Mouse (Mus musculus): Measurements from ENCODE around the gene Apoh.

The Apoh gene

GRCm38 (mm10) chr11:108384920-108385665 lies 41.9 kb downstream of the Apoh start:
- DNase-seq: no peak

DNA sequence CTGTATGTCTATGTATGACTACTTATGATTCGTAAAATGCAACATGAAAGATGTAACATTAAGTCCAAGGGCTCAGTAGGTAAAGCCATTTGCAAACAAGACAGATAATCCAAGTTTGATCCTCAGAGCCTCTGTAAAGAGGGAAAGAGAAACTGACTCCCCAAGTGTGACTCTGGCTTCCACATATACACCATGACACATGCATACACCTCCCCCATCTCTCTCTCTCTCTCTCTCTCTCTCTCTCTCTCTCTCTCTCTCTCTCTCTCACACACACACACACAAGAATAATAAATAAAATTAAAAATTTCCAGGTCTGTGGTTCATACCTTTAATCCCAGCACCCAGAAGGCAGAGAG lies 42.5 kb downstream of the Apoh start:
- no peak for DNase-seq

- no peak for DNase-seq
These were observed 51.9 kb downstream of the Apoh start for GRCm38 (mm10) chr11:108395061-108395460.

- no peak for DNase-seq
These were observed 53.1 kb downstream of the Apoh start for GRCm38 (mm10) chr11:108396076-108396829.

- DNase-seq: no peak
These were observed 66.9 kb downstream of the Apoh start for GRCm38 (mm10) chr11:108409876-108410644.

- DNase-seq: no peak
These were observed 73.2 kb downstream of the Apoh start for GRCm38 (mm10) chr11:108416360-108416759.

- no peak for DNase-seq
These were observed 75.4 kb downstream of the Apoh start for GRCm38 (mm10) chr11:108418540-108418939.

- DNase-seq: no peak
These were observed 76.1 kb downstream of the Apoh start for GRCm38 (mm10) chr11:108419242-108419641.

- DNase-seq: no peak
These were observed 77.6 kb downstream of the Apoh start for GRCm38 (mm10) chr11:108420751-108421150.

GRCm38 (mm10) chr11:108423221-108423620 lies 80.1 kb downstream of the Apoh start:
- DNase-seq: no peak

DNA sequence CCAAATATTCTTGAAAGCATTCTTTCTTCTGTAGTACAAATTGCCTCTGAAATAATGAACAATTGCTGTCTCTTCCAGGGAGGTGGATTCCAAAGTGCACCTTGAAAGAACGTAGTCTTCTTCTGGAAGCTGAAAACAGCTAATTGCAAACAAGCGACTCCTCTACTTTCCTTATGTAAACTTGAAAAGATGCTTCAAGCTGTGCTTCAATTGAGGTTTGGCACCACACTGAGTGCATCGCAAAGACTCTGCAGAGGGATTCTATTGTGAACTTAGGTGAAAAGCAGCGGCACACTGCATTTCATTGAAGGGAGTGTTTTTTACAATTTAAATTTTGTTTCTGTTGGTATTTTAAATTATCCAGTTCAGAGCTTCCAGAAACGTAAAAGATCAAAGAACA lies 81.0 kb downstream of the Apoh start:
- no peak for DNase-seq

DNA sequence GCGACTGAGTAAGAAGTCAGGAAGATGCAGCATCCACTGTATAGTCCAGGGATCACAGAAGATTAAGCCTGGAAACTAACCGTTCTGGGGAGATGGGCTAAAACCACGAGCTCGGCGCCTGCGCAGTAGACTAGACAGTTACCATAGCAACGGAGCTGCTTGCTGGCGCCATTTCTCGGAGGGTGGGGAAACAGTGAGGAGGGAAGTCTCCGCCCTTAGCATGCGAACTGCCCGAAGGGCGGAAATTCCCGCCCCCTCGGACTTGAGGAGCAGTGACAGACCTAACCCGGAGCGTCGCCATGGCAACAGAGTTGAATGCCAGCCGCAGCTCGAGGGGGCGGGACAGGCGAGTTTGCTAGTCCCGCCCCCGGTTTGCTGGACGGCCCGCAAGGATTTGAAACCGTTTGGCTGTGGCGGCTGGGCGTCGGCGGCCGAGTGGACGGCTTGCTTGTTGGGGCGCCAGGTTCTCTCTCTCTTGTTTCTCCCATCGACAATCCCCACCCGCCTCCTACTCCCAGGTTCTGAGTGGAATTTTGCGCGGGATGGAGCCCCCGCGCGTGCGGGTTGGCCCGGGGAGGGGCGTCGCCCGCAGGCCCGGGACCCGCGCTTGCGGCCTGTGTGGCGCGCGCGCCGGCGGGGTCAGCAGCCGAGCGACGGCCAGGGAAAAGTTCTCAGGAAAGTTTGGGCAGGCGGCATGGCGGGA lies 81.9 kb downstream of the Apoh start, which contains the start of gene Cep112:
Cep112 (plus strand) TSS at position 304 of the 703 bp plus-strand sequence.
- DNase-seq: peak; percentile 95

GRCm38 (mm10) chr11:108425592-108425921 lies 82.4 kb downstream of the Apoh start:
- DNase-seq: no peak

DNA sequence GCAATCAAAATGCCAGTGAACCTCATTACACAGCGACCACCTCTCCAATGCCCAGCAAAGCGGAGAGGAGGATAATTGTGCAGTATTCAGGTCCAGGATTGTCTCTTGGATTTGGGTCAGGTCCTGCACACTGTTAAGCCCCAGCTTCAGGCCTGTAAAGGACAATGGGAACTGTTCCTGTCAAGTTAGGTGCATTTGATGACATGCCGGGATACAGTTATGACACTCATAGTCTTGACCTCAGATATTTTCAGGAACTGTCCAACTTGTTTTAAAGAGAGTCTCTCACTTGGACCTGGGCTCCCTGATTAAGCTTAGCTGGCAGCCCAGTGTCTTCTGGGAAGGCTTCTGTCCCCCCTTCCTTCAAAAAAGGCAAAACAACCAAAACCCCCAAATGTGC lies 82.9 kb downstream of the Apoh start:
- no peak for DNase-seq

DNA sequence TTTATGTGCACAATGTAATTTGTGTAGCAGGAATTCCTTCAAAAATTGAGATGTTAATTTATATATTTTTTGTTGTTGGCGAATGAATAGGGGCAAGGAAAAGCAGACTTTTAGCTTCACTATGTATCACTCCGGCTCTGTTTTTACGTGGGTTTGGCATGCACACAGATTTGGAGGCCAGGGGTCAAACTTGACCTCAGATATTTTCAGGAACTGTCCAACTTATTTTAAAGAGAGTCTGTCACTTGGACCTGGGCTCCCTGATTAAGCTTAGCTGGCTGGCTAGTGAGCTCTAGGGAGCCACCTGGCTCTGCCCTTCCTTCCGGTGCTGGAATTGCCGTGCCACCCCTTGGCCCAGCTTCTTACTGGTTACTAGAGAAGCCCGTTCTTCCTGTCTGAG lies 84.0 kb downstream of the Apoh start:
- no peak for DNase-seq

DNA sequence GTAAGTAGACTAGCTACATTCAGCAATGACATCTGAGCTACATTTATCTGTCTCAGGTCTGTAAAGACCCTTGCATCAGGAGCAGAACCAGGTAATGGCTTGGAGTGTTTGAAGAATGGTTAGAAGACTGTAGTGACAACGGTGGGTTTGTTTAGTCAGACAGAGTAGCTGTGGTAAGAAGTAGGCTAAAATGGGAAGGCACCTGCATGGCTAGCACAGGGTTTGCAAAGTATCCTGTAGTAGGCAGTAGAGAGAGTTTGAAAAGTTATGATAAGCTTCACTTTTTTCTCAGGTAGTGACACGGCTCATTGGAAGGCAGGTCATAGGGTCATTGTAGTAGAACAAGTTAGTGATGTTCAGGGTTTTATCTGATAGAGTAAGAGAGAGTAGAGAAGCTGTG lies 85.9 kb downstream of the Apoh start:
- no peak for DNase-seq

GRCm38 (mm10) chr11:108443893-108444563 lies 100.9 kb downstream of the Apoh start:
- DNase-seq: no peak

DNA sequence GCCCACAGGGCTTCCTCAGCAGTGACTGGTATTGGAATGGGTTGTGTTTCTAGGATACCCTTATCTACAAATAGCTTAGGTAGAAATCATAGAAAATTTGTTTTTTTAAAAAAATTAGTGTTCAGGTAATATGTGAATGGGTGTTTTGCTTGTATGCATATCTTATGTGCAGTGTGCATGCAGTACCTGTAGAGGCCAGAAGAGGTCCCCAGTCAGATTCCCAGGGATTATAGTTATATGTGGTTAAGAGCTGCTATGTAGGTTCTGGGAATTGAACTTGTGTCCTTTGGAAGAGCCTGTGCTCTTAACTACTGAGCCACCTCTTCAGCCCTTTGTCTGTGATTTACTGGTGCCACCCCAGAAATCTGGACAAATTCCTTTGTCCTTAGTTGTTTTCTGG lies 104.0 kb downstream of the Apoh start:
- DNase-seq: no peak

- DNase-seq: peak; percentile 17
These were observed 106.7 kb downstream of the Apoh start for GRCm38 (mm10) chr11:108449811-108450210.

- no peak for DNase-seq
These were observed 116.4 kb downstream of the Apoh start for GRCm38 (mm10) chr11:108459599-108459998.

Measured in cerebellum, adult 11-12 months (tissue).